Mouse (Mus musculus): ENCODE measurements at regions not wholly inside any gene's neighbourhood (a gene's known extent, or its start where the extent isn't known, plus 50 kb on each side); places are given as distances from the start of the nearest gene placed in this dataset.

GRCm38 (mm10) chr1:169439621-169440020 lies 91.6 kb downstream of the Nuf2 start:
- no peak for DNase-seq (ENCODE audit: low read depth, low spot score)

- DNase-seq (ENCODE audit: low read depth, low spot score), result no peak
Measured at GRCm38 (mm10) chr1:169438006-169438405, 93.3 kb downstream of the Nuf2 start.

GRCm38 (mm10) chr1:169422408-169422807 lies 108.9 kb downstream of the Nuf2 start:
- DNase-seq (ENCODE audit: low read depth, low spot score), result peak; percentile 92

- DNase-seq (ENCODE audit: low read depth, low spot score), result peak; percentile 30
Measured at GRCm38 (mm10) chr1:169421671-169422070, 109.6 kb downstream of the Nuf2 start.

- DNase-seq (ENCODE audit: low read depth, low spot score), result no peak
Measured at GRCm38 (mm10) chr1:169418665-169419045, 112.6 kb downstream of the Nuf2 start.

- DNase-seq (ENCODE audit: low read depth, low spot score), result peak; percentile 34
Measured at GRCm38 (mm10) chr1:169417979-169418664, 113.1 kb downstream of the Nuf2 start.

GRCm38 (mm10) chr1:169416701-169417100 lies 114.6 kb downstream of the Nuf2 start:
- DNase-seq (ENCODE audit: low read depth, low spot score), result no peak

GRCm38 (mm10) chr1:169408120-169408519 lies 123.1 kb downstream of the Nuf2 start:
- peak; percentile 28 for DNase-seq (ENCODE audit: low read depth, low spot score)

GRCm38 (mm10) chr1:169400841-169401240 lies 130.4 kb downstream of the Nuf2 start:
- no peak for DNase-seq (ENCODE audit: low read depth, low spot score)

GRCm38 (mm10) chr1:169397371-169397770 lies 133.9 kb downstream of the Nuf2 start:
- DNase-seq (ENCODE audit: low read depth, low spot score), result peak; percentile 15

GRCm38 (mm10) chr1:169387056-169387455 lies 144.2 kb downstream of the Nuf2 start:
- no peak for DNase-seq (ENCODE audit: low read depth, low spot score)

- no peak for DNase-seq (ENCODE audit: low read depth, low spot score)
Measured at GRCm38 (mm10) chr1:169385740-169386424, 145.4 kb downstream of the Nuf2 start.

- DNase-seq (ENCODE audit: low read depth, low spot score), result peak; percentile 64
Measured at GRCm38 (mm10) chr1:169374686-169375085, 156.6 kb downstream of the Nuf2 start.

- DNase-seq (ENCODE audit: low read depth, low spot score), result no peak
Measured at GRCm38 (mm10) chr1:169368758-169369157, 162.5 kb downstream of the Nuf2 start.

- no peak for DNase-seq (ENCODE audit: low read depth, low spot score)
Measured at GRCm38 (mm10) chr1:169367772-169368501, 163.3 kb downstream of the Nuf2 start.

- DNase-seq (ENCODE audit: low read depth, low spot score), result no peak
Measured at GRCm38 (mm10) chr1:169367316-169367715, 163.9 kb downstream of the Nuf2 start.

GRCm38 (mm10) chr1:169362564-169362963 lies 168.7 kb downstream of the Nuf2 start:
- no peak for DNase-seq (ENCODE audit: low read depth, low spot score)

GRCm38 (mm10) chr1:169357652-169358241 lies 173.5 kb downstream of the Nuf2 start:
- no peak for DNase-seq (ENCODE audit: low read depth, low spot score)

- DNase-seq (ENCODE audit: low read depth, low spot score), result no peak
Measured at GRCm38 (mm10) chr1:169354021-169354420, 177.2 kb downstream of the Nuf2 start.

GRCm38 (mm10) chr1:169347692-169348091 lies 183.6 kb downstream of the Nuf2 start:
- DNase-seq (ENCODE audit: low read depth, low spot score), result peak; percentile 55

GRCm38 (mm10) chr1:169346876-169347275 lies 184.4 kb downstream of the Nuf2 start:
- peak; percentile 72 for DNase-seq (ENCODE audit: low read depth, low spot score)

GRCm38 (mm10) chr1:169341131-169341530 lies 190.1 kb downstream of the Nuf2 start:
- no peak for DNase-seq (ENCODE audit: low read depth, low spot score)
